Mouse (Mus musculus): ENCODE results near the gene P2ry6. TPM values are rescaled to one million over a fixed set of nuclear protein-coding genes. Genes with fewer than 3 reads are reported as not detected.

Gene P2ry6
- polyA plus RNA-seq, 1 experiment from 2014 or later = 1.8 TPM

DNA sequence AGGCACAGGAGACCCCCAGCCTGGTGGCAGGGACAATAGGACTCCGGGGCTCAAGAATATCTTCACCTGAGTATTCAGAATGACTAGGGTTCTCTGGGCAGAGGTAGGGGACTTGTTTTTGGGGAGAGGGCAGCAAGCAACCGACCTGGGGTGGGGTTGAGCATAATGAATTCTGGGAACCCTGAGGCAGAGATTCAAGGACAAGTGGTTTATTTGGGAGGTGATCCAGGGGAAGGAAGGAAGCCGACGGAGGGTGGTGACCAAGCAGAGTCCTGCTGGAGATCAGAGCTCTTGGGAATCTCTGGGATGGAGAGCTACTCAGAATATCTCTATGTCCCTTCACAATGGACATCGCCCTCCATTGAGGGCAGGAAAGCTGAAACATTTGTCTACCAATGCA, 3.7 kb upstream of the P2ry6 start:
- 88% methylated on average over 5 of the region's 5 CpGs for WGBS
- peaks cover 33% of the 10 kb centered on the region for H3K27me3 ChIP-seq (ENCODE audit: low read depth, poor library complexity, severe bottlenecking)

DNA sequence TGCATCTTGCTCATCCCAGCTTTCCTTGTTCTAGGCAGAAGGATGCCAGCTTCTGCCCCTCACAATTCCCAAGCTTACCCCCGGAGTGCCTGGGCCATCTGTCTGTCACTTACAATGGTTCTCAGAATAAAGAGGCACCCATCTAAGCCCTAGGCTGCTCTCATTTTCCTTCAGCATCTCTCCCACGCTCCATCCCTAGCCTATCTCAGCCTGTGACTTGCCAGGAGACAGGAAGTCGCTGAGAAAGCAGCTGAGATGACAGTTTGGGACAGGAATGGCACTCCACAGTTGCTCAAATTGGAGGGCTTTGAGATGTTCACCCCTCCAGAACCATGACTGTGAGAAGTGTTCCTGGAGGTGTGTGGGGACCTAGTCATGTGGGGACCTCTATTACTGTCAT, 1.6 kb downstream of the P2ry6 start:
- peaks cover 54% of the 10 kb centered on the region for H3K27me3 ChIP-seq (ENCODE audit: low read depth, poor library complexity, severe bottlenecking)
- WGBS = 53% methylated on average over 3 of the region's 3 CpGs
- H3K9me3 ChIP-seq (replicated peaks) = no peaks in the 10 kb centered on the region
- H3K4me3 ChIP-seq = no peak overlapping the region
- H3K36me3 ChIP-seq = no peaks in the 10 kb centered on the region
- no peak for DNase-seq (ENCODE audit: low spot score)
- peaks cover 14% of the 10 kb centered on the region for H3K4me1 ChIP-seq
- no peak overlapping the region for H3K27ac ChIP-seq (replicated peaks)

More for the DNA sequence above, 3.7 kb upstream of the P2ry6 start:
- H3K4me3 ChIP-seq = no peak overlapping the region
- H3K27ac ChIP-seq (replicated peaks) = no peak overlapping the region
- H3K9me3 ChIP-seq (replicated peaks) = no peaks in the 10 kb centered on the region
- no peak for DNase-seq (ENCODE audit: low spot score)
- peaks cover 14% of the 10 kb centered on the region for H3K4me1 ChIP-seq
- H3K36me3 ChIP-seq = no peaks in the 10 kb centered on the region

DNA sequence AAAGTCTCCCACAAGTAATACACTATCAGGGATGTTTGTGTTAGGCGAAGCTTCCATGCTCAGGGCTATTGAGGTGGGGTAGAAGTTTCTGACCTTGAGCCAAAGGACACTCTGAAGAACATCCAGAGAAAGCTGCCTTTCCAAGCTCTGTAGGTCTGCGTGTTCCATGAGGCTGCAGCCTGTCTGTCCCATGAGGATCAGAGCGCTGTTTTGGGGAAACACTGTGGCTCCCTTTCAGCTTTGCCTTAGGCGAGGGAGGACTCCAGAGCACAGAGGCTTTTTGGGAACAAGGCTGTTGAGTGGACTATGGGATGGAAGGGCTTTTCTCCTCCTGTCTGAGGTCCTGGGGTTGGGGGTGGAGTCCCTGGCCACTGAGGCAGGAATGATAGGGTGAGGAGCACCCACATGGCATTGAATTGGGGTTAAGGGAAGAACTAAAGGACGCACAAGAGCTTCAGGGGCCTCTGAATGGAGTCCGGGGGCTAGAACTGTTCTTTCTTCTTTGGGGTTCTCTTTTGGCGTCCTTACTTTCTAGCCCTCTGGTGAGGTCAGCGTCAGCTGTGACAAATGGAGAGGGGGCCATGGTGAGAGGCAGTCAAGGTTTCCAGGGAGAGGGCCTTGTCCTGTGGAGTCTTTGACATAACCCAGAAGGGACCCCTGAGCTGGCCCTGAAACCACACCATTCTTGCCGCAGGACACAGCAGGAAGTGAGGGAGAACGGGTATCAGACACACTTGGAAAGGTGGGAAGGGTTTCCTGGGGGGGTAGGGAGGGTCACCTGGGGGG, 5.4 kb downstream of the P2ry6 start:
- WGBS = 79% methylated on average over 10 of the region's 10 CpGs

GRCm38 (mm10) chr7:100968376-100968775, 6.1 kb downstream of the P2ry6 start:
- peaks cover 11% of the 10 kb centered on the region for H3K4me1 ChIP-seq
- H3K36me3 ChIP-seq = no peaks in the 10 kb centered on the region
- no peak overlapping the region for H3K27ac ChIP-seq (replicated peaks)
- 82% methylated on average over 6 of the region's 6 CpGs for WGBS
- DNase-seq (ENCODE audit: low spot score) = no peak
- no peak overlapping the region for H3K4me3 ChIP-seq
- H3K27me3 ChIP-seq (ENCODE audit: low read depth, poor library complexity, severe bottlenecking) = peaks cover 25% of the 10 kb centered on the region
- H3K9me3 ChIP-seq (replicated peaks) = no peaks in the 10 kb centered on the region

More for the DNA sequence above, 5.4 kb downstream of the P2ry6 start:
- DNase-seq (ENCODE audit: low spot score) = no peak
- peaks cover 13% of the 10 kb centered on the region for H3K4me1 ChIP-seq
- no peaks in the 10 kb centered on the region for H3K36me3 ChIP-seq
- peaks cover 32% of the 10 kb centered on the region for H3K27me3 ChIP-seq (ENCODE audit: low read depth, poor library complexity, severe bottlenecking)
- H3K9me3 ChIP-seq (replicated peaks) = no peaks in the 10 kb centered on the region
- no peak overlapping the region for H3K4me3 ChIP-seq
- H3K27ac ChIP-seq (replicated peaks) = no peak overlapping the region

- Histone ChIP-seq H3K36me3 (no peaks in the 10 kb centered on the region), H3K27ac (replicated peaks) (no peak overlapping the region), H3K4me1 (peaks cover 11% of the 10 kb centered on the region), H3K27me3 (ENCODE audit: low read depth, poor library complexity, severe bottlenecking) (peaks cover 19% of the 10 kb centered on the region), H3K4me3 (no peak overlapping the region), H3K9me3 (replicated peaks) (no peaks in the 10 kb centered on the region)
- WGBS = 88% methylated on average over 9 of the region's 9 CpGs
- no peak for DNase-seq (ENCODE audit: low spot score)
These were observed 6.6 kb downstream of the P2ry6 start for GRCm38 (mm10) chr7:100967850-100968249.

GRCm38 (mm10) chr7:100966014-100966413, 8.4 kb downstream of the P2ry6 start:
- H3K27me3 ChIP-seq (ENCODE audit: low read depth, poor library complexity, severe bottlenecking) = peaks cover 5% of the 10 kb centered on the region; the same call in 1 of the 2 replicates
- peaks cover 11% of the 10 kb centered on the region for H3K4me1 ChIP-seq
- no peaks in the 10 kb centered on the region for H3K9me3 ChIP-seq (replicated peaks)
- H3K27ac ChIP-seq (replicated peaks) = no peak overlapping the region
- no peaks in the 10 kb centered on the region for H3K36me3 ChIP-seq
- no peak for DNase-seq (ENCODE audit: low spot score)
- WGBS = 71% methylated on average over 7 of the region's 7 CpGs
- H3K4me3 ChIP-seq = no peak overlapping the region

GRCm38 (mm10) chr7:100965079-100965478, 9.4 kb downstream of the P2ry6 start:
- H3K4me3 ChIP-seq = no peak overlapping the region
- 26% methylated on average over 4 of the region's 4 CpGs for WGBS
- no peaks in the 10 kb centered on the region for H3K9me3 ChIP-seq (replicated peaks)
- peaks cover 5% of the 10 kb centered on the region; the same call in 1 of the 2 replicates for H3K27me3 ChIP-seq (ENCODE audit: low read depth, poor library complexity, severe bottlenecking)
- H3K4me1 ChIP-seq = peaks cover 11% of the 10 kb centered on the region
- H3K36me3 ChIP-seq = no peaks in the 10 kb centered on the region
- DNase-seq (ENCODE audit: low spot score) = peak; percentile 40
- H3K27ac ChIP-seq (replicated peaks) = no peak overlapping the region

- WGBS = 80% methylated on average over 6 of the region's 6 CpGs
These were observed 10.2 kb downstream of the P2ry6 start for GRCm38 (mm10) chr7:100964242-100964641.

DNA sequence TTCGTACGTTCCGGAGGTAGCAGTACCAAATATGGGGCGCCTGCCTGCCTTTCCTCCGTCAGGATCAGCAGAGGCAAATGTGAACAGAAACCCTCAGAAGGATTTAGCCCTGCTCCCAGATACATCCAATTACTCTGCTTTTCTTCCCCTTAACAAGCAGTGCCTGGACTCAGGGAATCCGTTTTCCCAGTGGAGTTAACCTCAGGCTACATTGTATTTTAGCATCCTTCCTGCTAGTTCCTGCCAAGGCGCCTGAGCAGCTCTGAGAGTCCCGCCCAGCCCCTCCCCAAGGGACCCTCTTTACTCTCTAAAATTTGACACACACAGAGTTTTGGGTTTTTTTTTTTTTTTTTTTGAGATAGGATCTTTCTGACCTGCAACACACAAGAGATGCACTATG, 11.1 kb downstream of the P2ry6 start:
- no peak overlapping the region for H3K4me3 ChIP-seq
- H3K9me3 ChIP-seq (replicated peaks) = no peaks in the 10 kb centered on the region
- 78% methylated on average over 8 of the region's 8 CpGs for WGBS
- no peaks in the 10 kb centered on the region for H3K27me3 ChIP-seq (ENCODE audit: low read depth, poor library complexity, severe bottlenecking)
- 0 out of 2 replicates have a peak overlapping the region, but pooled peaks have one; percentile 17 for H3K27ac ChIP-seq (replicated peaks)
- H3K36me3 ChIP-seq = no peaks in the 10 kb centered on the region
- DNase-seq (ENCODE audit: low spot score) = no peak
- H3K4me1 ChIP-seq = peaks cover 11% of the 10 kb centered on the region

More at GRCm38 (mm10) chr7:100964242-100964641, 10.2 kb downstream of the P2ry6 start:
- H3K36me3 ChIP-seq = no peaks in the 10 kb centered on the region
- no peak overlapping the region for H3K4me3 ChIP-seq
- DNase-seq (ENCODE audit: low spot score) = no peak
- H3K27me3 ChIP-seq (ENCODE audit: low read depth, poor library complexity, severe bottlenecking) = peaks cover under 1% of the 10 kb centered on the region; the same call in 1 of the 2 replicates
- peak overlapping the region; percentile 10; the same call in 1 of the 2 replicates for H3K27ac ChIP-seq (replicated peaks)
- H3K9me3 ChIP-seq (replicated peaks) = no peaks in the 10 kb centered on the region
- peaks cover 11% of the 10 kb centered on the region for H3K4me1 ChIP-seq

DNA sequence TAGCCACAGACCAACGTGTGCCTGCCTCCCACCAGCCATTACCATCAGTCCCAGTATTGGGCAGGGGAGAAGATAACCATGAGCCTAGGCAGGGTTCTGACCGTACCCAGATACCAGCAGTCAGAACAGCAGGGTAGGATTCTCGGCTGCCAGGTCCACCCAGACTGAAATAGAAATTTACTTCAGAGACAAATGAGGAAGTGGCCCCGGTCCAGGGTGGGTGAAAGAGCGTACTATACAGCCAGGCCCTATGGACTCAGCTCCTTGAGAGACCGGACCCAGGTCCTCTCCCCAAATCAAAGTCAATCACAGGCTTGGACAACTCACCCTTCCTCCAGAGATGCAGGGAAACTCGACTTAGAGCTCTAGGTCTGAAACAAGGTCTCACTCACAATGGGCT, 13.3 kb downstream of the P2ry6 start:
- WGBS = 77% methylated on average over 7 of the region's 7 CpGs
- no peaks in the 10 kb centered on the region for H3K36me3 ChIP-seq
- H3K4me1 ChIP-seq = peaks cover 3% of the 10 kb centered on the region
- no peaks in the 10 kb centered on the region for H3K9me3 ChIP-seq (replicated peaks)
- no peak for DNase-seq (ENCODE audit: low spot score)
- no peak overlapping the region; the same call in 1 of the 2 replicates for H3K27ac ChIP-seq (replicated peaks)
- no peak overlapping the region for H3K4me3 ChIP-seq
- no peaks in the 10 kb centered on the region for H3K27me3 ChIP-seq (ENCODE audit: low read depth, poor library complexity, severe bottlenecking)

DNA sequence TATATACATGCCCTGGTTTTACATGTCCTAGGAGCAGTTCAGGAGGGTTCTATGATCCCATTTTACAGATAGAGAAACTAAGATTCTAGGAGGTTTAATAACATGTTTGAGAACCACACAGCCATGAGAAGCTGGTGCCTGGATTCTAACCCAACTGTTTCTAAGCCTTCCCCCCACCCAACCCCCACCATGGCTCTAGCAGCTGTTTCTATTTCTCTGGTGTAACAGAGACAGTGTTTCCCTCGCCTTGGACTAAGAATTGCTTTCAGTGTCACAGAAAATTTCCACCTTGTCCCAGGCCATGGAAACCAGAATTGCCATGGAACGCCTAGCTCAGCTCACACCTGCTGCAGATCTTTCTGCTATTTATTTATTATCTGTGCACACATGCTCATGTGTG, 14.0 kb downstream of the P2ry6 start:
- no peaks in the 10 kb centered on the region for H3K36me3 ChIP-seq
- 86% methylated on average over 2 of the region's 2 CpGs for WGBS
- H3K27ac ChIP-seq (replicated peaks) = no peak overlapping the region
- DNase-seq (ENCODE audit: low spot score) = no peak
- H3K4me1 ChIP-seq = no peaks in the 10 kb centered on the region
- no peaks in the 10 kb centered on the region for H3K27me3 ChIP-seq (ENCODE audit: low read depth, poor library complexity, severe bottlenecking)
- no peak overlapping the region for H3K4me3 ChIP-seq
- H3K9me3 ChIP-seq (replicated peaks) = no peaks in the 10 kb centered on the region

DNA sequence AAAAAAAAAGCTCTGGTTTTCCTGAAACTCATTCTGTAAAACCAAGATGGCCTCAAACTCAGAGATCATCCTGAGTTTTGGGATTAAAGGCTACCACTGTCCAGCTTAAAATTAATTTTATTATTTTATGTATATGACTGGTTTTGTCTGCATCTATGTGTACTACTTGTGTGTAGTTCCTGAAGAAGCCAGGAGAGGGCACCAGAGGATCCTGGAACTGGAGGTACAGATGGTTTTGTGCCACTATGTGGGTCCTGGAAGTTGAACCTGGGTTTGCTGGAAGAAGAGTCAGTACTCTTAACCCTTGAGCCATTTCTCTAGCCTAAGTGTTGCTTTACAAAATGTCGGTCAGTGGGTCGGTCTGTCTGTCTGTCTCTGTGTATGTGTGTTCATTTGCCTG, 16.0 kb downstream of the P2ry6 start:
- WGBS = 90% methylated on average over 2 of the region's 2 CpGs
- no peaks in the 10 kb centered on the region for H3K4me1 ChIP-seq

GRCm38 (mm10) chr7:100952686-100953085, 21.8 kb downstream of the P2ry6 start:
- no peak for DNase-seq (ENCODE audit: low spot score)
- Histone ChIP-seq H3K4me3 (no peak overlapping the region), H3K4me1 (peaks cover 15% of the 10 kb centered on the region), H3K36me3 (no peaks in the 10 kb centered on the region), H3K9me3 (replicated peaks) (no peaks in the 10 kb centered on the region), H3K27me3 (ENCODE audit: low read depth, poor library complexity, severe bottlenecking) (no peaks in the 10 kb centered on the region; the same call in 1 of the 2 replicates), H3K27ac (replicated peaks) (no peak overlapping the region)
- WGBS = 87% methylated on average over 7 of the region's 7 CpGs

More for the DNA sequence above, 16.0 kb downstream of the P2ry6 start:
- H3K27ac ChIP-seq (replicated peaks) = no peak overlapping the region
- no peak for DNase-seq (ENCODE audit: low spot score)
- no peaks in the 10 kb centered on the region for H3K9me3 ChIP-seq (replicated peaks)
- no peak overlapping the region for H3K4me3 ChIP-seq
- no peaks in the 10 kb centered on the region for H3K27me3 ChIP-seq (ENCODE audit: low read depth, poor library complexity, severe bottlenecking)
- H3K36me3 ChIP-seq = no peaks in the 10 kb centered on the region

All from midbrain, embryonic 10.5 days (tissue).